Mouse (Mus musculus): ENCODE results near the gene Fam241b.

Fam241b gene

GRCm38 (mm10) chr10:62070636-62071035, 73.1 kb downstream of the Fam241b start:
- DNase-seq (ENCODE audit: low read depth, low spot score) = no peak

- DNase-seq (ENCODE audit: low read depth, low spot score) = no peak
These were observed 73.8 kb downstream of the Fam241b start for GRCm38 (mm10) chr10:62069946-62070345.

- DNase-seq (ENCODE audit: low read depth, low spot score) = no peak
These were observed 74.3 kb downstream of the Fam241b start for GRCm38 (mm10) chr10:62069398-62069797.

GRCm38 (mm10) chr10:62068532-62068931, 75.2 kb downstream of the Fam241b start:
- no peak for DNase-seq (ENCODE audit: low read depth, low spot score)

- DNase-seq (ENCODE audit: low read depth, low spot score) = no peak
These were observed 77.5 kb downstream of the Fam241b start for GRCm38 (mm10) chr10:62066213-62066612.

- no peak for DNase-seq (ENCODE audit: low read depth, low spot score)
These were observed 80.9 kb downstream of the Fam241b start for GRCm38 (mm10) chr10:62062786-62063185.

- no peak for DNase-seq (ENCODE audit: low read depth, low spot score)
These were observed 82.6 kb downstream of the Fam241b start for GRCm38 (mm10) chr10:62060969-62061678.

GRCm38 (mm10) chr10:62060224-62060913, 83.4 kb downstream of the Fam241b start:
- DNase-seq (ENCODE audit: low read depth, low spot score) = no peak

GRCm38 (mm10) chr10:62058508-62059375, 85.0 kb downstream of the Fam241b start:
- DNase-seq (ENCODE audit: low read depth, low spot score) = no peak

All from retina, adult 2 months (tissue).